Mouse (Mus musculus): ENCODE measurements around the gene Lzic.

Gene Lzic

DNA sequence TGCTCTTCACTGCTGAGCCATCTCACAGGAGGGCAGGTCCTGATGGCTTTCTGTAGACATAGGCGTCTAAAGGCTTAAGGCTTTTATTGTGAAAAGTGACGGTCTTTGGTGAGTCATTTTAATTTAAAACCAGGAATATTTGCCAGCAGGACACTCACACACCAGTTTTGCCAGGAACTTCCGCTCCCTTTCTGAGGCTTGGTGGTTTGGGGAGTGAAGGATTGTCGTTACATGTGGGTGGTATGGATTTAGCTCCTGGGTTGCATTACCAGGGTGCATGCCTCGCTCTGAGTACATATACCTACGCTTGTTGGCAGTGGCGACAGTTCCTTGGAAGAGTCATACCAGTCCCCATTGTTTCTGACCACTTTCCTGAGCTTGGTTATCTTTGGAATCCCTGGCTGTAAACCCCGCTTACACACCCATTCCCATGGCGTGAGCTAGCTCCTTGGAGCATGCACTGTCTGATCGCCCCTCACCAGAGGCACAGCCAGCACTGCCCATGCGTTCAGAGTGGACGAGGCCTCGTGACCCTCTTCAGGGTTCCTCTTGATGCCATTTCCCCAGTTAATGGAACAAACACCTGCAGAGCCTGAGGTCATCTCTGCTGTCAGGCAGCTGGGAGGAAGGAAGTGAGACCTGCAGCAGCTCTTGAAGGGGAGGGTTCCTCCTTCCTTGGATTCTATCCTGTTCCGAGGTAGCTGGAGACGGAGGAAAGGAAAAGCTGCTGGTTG lies 42.8 kb downstream of the Lzic start:
- DNase-seq = no peak

DNA sequence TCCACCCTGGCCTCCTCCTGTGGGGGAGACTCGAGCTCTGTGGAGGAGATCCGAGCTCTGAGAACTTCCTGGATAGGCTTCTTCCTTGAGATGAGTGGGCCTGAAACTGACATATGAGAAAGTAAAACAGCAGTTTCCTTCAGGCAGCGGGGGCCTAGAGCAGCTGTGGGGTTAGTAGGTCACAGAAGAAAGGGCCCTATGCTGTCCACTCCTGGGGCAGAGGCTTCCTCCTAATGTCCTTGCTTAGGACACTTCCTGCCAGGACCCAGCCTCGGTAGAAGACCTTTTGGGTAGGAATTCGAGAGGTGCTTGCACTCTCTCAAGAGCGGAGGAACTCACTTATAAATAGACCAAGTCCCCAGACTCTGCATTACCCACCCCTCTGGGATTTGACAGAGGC lies 44.7 kb downstream of the Lzic start:
- DNase-seq = no peak

DNA sequence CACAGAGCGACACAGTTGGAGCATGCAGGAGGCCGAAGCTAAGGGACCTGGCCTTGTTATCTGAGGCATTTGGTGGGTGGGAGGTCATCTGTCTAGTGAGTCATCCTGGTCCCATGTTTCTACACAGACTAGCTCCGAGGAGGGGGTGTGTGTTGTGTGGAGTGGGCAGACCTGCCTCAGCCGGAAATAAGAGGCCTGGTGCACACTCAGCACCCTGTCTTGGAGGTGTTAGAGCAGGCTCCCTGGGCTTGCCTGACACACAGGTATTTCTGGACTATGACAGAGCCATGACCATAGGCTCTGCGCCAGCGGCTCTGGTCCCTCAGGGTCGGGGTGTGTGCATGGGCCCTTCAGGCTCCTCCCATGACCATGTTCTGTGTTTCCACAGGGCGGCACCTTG lies 54.4 kb downstream of the Lzic start:
- DNase-seq = no peak

DNA sequence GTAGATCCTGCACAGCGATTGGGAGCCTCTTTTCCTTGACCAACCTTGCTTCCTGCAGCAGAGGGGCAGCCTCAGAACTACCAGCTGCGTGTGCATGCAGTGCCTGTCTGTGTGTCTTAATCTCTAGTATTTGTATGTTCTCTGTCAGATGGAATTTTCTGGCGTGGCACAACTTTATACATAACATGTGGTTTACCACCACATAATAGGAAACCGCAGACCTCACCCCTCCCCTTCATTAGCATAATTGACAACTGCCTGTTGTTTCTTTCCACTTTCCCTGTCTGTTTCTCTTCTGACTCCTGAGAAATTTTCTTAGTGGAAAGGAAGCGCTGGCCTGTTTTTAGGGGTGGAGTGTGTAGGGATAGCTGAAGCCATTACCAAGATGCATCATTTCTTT lies 56.9 kb downstream of the Lzic start:
- DNase-seq = no peak

DNA sequence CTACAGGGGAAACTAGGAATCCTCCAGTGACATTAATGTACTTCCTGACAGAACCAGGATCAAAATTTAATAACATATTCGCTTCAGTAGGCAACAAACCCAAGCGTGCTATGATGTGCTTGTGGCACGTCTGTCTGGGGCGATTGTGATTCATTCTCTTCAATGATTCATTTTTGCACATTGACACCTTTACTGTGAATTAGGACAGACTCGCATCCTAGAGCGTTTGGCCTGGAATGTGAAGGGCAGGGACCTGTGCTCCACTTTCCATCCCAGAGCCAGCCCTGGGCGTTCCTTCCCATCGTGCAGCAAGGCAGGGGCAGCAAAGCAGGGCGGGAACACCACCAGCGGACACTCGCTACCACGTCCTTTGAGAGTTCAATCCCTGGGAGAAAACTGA lies 57.4 kb downstream of the Lzic start:
- no peak for DNase-seq

DNA sequence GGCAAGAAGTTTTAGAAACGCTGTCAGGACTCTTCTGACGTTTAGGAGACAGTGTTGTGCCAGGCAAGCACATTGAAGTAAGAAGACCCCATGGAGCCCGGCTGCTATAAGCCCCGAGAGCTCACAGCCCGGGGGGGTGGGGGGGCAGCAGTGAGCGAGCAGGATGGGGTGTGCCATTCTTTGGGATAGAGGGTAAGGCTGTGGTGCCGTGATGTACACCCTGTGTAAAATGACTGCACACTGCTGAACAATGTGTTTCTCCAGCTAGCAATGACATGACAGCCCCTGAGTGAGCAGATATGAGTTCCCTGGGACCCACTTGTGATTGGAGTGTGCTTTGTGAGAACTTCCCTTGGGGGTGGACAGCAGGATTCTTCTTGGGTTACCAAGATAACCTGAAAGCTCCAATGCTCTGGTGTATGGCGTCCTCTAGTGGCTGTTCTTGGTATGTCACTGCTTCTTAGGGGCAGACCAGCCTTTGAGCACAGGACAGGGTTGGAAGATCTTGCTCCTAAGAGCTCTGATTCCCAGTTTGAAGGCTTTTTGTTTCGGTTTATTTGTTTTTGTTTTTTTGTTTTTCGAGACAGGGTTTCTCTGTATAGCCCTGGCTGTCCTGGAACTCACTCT lies 58.0 kb downstream of the Lzic start:
- peak; percentile 85 to 96 for DNase-seq

DNA sequence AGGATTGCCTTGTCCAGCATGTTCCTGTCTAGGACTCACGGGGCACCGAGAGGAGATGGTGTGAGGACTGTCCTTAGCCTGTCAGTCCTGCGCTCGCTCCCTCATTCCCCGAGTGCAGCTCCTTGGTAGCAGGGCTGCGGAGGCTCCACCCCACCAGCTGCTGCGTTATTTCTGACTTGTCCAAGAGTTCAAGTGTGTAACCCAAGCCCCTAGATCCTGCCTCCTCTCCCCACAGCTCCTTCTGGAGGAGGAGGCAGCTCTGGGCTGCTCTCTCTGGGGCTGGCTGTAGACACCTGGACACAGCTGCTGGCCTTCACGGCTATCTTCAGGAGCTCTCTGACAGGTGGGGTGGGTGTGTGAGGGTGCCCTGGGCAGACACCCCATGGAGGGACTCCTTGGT lies 59.9 kb downstream of the Lzic start:
- peak; percentile 39 to 41 for DNase-seq

Data from cerebellum, postnatal 36 days (tissue).